Mouse (Mus musculus) bone marrow, adult 2 months (tissue): ENCODE data around the gene Vmp1.

Experiments
- CTCF ChIP-seq: fragments of 200-500 bp; IDR thresholded peaks from 2 replicates; pipeline ENCODE4 v1.5.1; 2011; ENCODE audit warnings: low read length, control low read depth; ENCODE audit not compliant: control insufficient read depth, insufficient read depth
- POLR2A ChIP-seq: fragments of 200-500 bp; IDR thresholded peaks from 2 replicates; pipeline ENCODE4 v1.6.1; 2011; ENCODE audit warnings: low read depth, mild to moderate bottlenecking, control low read depth, low read length, borderline replicate concordance; ENCODE audit not compliant: control insufficient read depth

DNA sequence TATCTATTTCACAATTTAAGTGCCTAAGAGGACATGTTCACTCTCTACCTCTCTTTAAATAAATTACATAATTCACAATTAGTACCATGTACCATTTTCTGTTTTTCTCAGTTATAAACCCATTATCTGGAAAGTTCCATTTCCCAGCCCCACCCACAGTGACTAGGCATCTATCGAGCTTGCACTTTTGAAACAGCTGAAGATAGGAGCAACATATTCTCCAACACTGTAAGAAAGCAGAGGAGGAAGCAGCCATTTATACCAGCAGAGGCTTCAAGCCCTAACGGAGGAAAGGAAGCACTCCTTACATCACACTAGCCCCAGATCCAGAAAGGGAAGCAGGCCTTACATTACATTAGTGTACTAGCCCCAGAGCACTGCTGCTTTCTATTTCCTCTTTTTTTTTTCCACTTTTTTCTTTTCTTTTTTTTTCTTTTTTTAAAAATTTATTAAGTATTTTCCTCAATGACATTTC, 69.5 kb downstream of the Vmp1 start:
- TF ChIP-seq POLR2A (no peak), CTCF (no peak)
